Mouse (Mus musculus): Measurements from ENCODE around the gene Notch2.

- TF ChIP-seq POLR2A (IDR thresholded peaks at IDR 0.05; ENCODE audit: extremely low read depth, insufficient read depth, low read length) (no peak), CTCF (IDR thresholded peaks at IDR 0.05; ENCODE audit: extremely low read depth, insufficient read depth, low read length) (no peak)
Observed at GRCm38 (mm10) chr3:97969019-97969418, 44.3 kb upstream of the Notch2 start.

Measured in cortical plate, adult 2 months (tissue).